Mouse (Mus musculus): ENCODE measurements around the gene Slc35f6.
A peak's percentile ranks its signal among the peaks of the same experiment; 100 is the strongest.

The Slc35f6 gene

GRCm38 (mm10) chr5:30621844-30622176 is 25.9 kb upstream of the Slc35f6 start:
- DNase-seq = no peak

GRCm38 (mm10) chr5:30622177-30622840 is 25.4 kb upstream of the Slc35f6 start:
- peak; percentile 76 for DNase-seq

GRCm38 (mm10) chr5:30622841-30623185 is 24.9 kb upstream of the Slc35f6 start:
- DNase-seq = peak; percentile 36

GRCm38 (mm10) chr5:30623380-30623779 is 24.4 kb upstream of the Slc35f6 start:
- DNase-seq = no peak

- DNase-seq = no peak
These were observed 23.4 kb upstream of the Slc35f6 start for GRCm38 (mm10) chr5:30624311-30624710.

- DNase-seq = no peak
These were observed 22.8 kb upstream of the Slc35f6 start for GRCm38 (mm10) chr5:30624908-30625307.

- DNase-seq = no peak
These were observed 22.4 kb upstream of the Slc35f6 start for GRCm38 (mm10) chr5:30625379-30625778.

- DNase-seq = no peak
These were observed 21.2 kb upstream of the Slc35f6 start for GRCm38 (mm10) chr5:30626331-30627105.

GRCm38 (mm10) chr5:30628511-30628910 is 19.2 kb upstream of the Slc35f6 start:
- no peak for DNase-seq

GRCm38 (mm10) chr5:30630401-30630800 is 17.3 kb upstream of the Slc35f6 start:
- DNase-seq = no peak

- no peak for DNase-seq
These were observed 15.6 kb upstream of the Slc35f6 start for GRCm38 (mm10) chr5:30632134-30632533.

GRCm38 (mm10) chr5:30636994-30637393 is 10.7 kb upstream of the Slc35f6 start:
- DNase-seq = no peak

- DNase-seq = peak; percentile 73
These were observed 9.7 kb upstream of the Slc35f6 start for GRCm38 (mm10) chr5:30638041-30638440.

- no peak for DNase-seq
These were observed 4.1 kb upstream of the Slc35f6 start for GRCm38 (mm10) chr5:30643477-30644179.

- DNase-seq = no peak
These were observed 1.7 kb upstream of the Slc35f6 start for GRCm38 (mm10) chr5:30646036-30646435.

GRCm38 (mm10) chr5:30647396-30647795 is 337 bp upstream of the Slc35f6 start:
- DNase-seq = no peak

GRCm38 (mm10) chr5:30649558-30649957 is 1.8 kb downstream of the Slc35f6 start:
- no peak for DNase-seq

GRCm38 (mm10) chr5:30650756-30651155 is 3.0 kb downstream of the Slc35f6 start:
- no peak for DNase-seq

- DNase-seq = no peak
These were observed 3.8 kb downstream of the Slc35f6 start for GRCm38 (mm10) chr5:30651554-30651953.

- DNase-seq = no peak
These were observed 5.5 kb downstream of the Slc35f6 start for GRCm38 (mm10) chr5:30653246-30653645.

- DNase-seq = no peak
These were observed 7.3 kb downstream of the Slc35f6 start for GRCm38 (mm10) chr5:30655042-30655441.

GRCm38 (mm10) chr5:30655526-30656195 is 7.9 kb downstream of the Slc35f6 start:
- DNase-seq = no peak

- DNase-seq = no peak
These were observed 11.3 kb downstream of the Slc35f6 start for GRCm38 (mm10) chr5:30659042-30659441.

Measured in retina, postnatal 1 day (tissue).